Mouse (Mus musculus) liver, postnatal 0 days (tissue): ENCODE measurements around the gene Hspb9. TPM values are rescaled to one million over a fixed set of nuclear protein-coding genes. Genes with fewer than 3 reads are reported as not detected.

ENCODE experiments used
- ATAC-seq: fragments of 200-750 bp; cut with Nextera tagmentation; 2 replicates; pipeline ENCODE4 v1.8.0; 2017; ENCODE audit warnings: mild to moderate bottlenecking, moderate library complexity
- DNase-seq: peaks from one replicate; pipeline ENCODE4 v3.0.0-alpha.2; 2016
- H3K27ac ChIP-seq: fragments of 300-500 bp; sonication (generic); 2 replicates; pipeline ENCODE4 v1.5.1; 2014; ENCODE audit warnings: antibody characterized with exemption, moderate library complexity, mild to moderate bottlenecking, low read depth
- H3K27me3 ChIP-seq: fragments of 300-500 bp; sonication (generic); 2 replicates; pipeline ENCODE4 v1.6.1; 2014; ENCODE audit warnings: low read length, control low read depth, mixed read lengths; ENCODE audit not compliant: insufficient read depth
- H3K36me3 ChIP-seq: fragments of 300-500 bp; sonication (generic); replicated peaks from 2 replicates; pipeline ENCODE4 v1.6.1; 2014; ENCODE audit warnings: mild to moderate bottlenecking, control low read depth, low read length, moderate library complexity, mixed read lengths; ENCODE audit not compliant: insufficient read depth
- H3K4me1 ChIP-seq: fragments of 300-500 bp; sonication (generic); 2 replicates; pipeline ENCODE4 v1.6.1; 2014; ENCODE audit warnings: antibody characterized with exemption, mild to moderate bottlenecking, control low read depth; ENCODE audit not compliant: insufficient read depth
- H3K4me2 ChIP-seq: fragments of 300-500 bp; sonication (generic); 2 replicates; pipeline ENCODE4 v1.6.1; 2014; ENCODE audit warnings: low read depth, mild to moderate bottlenecking, low read length, moderate library complexity, mixed read lengths
- H3K4me3 ChIP-seq: fragments of 300-500 bp; sonication (generic); 2 replicates; pipeline ENCODE4 v1.5.1; 2014; ENCODE audit warnings: low read depth, low read length
- H3K9ac ChIP-seq: fragments of 300-500 bp; sonication (generic); replicated peaks from 2 replicates; pipeline ENCODE4 v1.6.1; 2014; ENCODE audit warnings: mild to moderate bottlenecking, moderate library complexity
- H3K9me3 ChIP-seq: fragments of 300-500 bp; sonication (generic); 2 replicates; pipeline ENCODE4 v1.6.1; 2016; ENCODE audit warnings: mild to moderate bottlenecking, control low read depth, low read length, mixed read lengths
- CTCF ChIP-seq: sonication (generic); IDR thresholded peaks from 2 replicates; pipeline ENCODE4 v1.5.1; 2016; ENCODE audit warnings: antibody characterized with exemption, low read depth
- EP300 ChIP-seq: IDR thresholded peaks from 2 replicates; pipeline ENCODE4 v1.6.1; 2016; ENCODE audit warnings: antibody characterized with exemption, low read depth, mild to moderate bottlenecking
- WGBS: fragments of 180-500 bp; shearing (Covaris S2); extraction: QIAGEN DNeasy Blood & Tissue Kit; methylation state at CpG from one replicate; pipeline ENCODE4 v1.1.7; 2014; ENCODE audit not compliant: insufficient replicate concordance; 5-methylcytosine and 5-hydroxymethylcytosine counted together
- polyA plus RNA-seq: library from polyadenylated mRNA; unstranded; fragments of >200 nt; fragmentation: Nextera tagmentation; extraction: Ambion mirVana; gene quantifications from 2 replicates; pipeline ENCODE4 v1.2.1, GENCODE M21; 2015

Gene Hspb9
- polyA plus RNA-seq, 1 experiment from 2014 or later = 0.35 TPM

DNA sequence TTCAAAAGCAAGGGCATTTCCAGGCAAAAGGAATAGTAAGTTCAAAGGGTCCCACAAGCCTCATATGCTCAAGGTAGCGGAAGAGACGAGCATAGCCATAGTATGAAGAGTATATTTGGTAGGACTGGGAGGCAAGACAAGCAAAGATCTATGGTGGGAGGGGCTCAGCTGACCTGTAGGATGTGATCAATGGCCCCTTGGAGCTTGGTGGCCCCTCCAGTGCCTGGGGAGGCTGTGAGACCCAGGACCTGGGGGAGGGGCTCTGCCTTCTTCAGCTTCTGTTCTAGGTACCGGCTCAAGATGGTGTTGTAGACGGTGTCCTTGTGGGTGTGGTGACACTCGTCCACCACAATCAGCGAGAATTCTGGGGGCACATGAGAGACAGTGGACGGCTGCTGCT is 10.7 kb upstream of the Hspb9 start:
- peak overlapping the region; percentile 55 for H3K4me3 ChIP-seq
- H3K9ac ChIP-seq = peak overlapping the region; percentile 71
- ATAC-seq = 0 out of 2 replicates have a peak, but pooled peaks have one; percentile 3

DNA sequence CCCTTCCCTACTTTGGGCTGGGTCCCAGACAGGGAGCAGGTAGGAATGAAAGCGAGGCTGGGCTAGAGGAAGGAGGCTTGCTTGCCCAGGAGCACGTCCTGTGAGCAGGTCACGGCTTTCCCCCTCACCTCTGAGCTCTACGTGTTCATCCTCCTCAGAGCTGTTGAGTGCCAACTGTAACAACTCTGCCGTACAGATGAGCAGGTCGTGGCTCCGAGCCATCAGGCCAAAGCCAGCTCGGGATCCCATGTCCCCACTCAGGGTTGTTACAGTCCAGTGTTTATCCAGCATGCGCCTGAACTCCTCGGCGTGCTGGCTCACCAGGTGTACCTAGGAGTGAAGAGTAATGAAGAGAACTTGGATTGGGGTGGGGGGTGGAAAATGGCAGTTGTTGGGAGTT is 10.3 kb upstream of the Hspb9 start:
- Histone ChIP-seq H3K36me3 (peaks cover 25% of the 10 kb centered on the region), H3K4me1 (peaks cover 30% of the 10 kb centered on the region), H3K9ac (peak overlapping the region; percentile 71), H3K4me3 (peak overlapping the region; percentile 55), H3K4me2 (peak overlapping the region; percentile 86), H3K9me3 (no peaks in the 10 kb centered on the region), H3K27ac (peak overlapping the region; percentile 71), H3K27me3 (no peaks in the 10 kb centered on the region)
- 61% methylated on average over 11 of the region's 11 CpGs for WGBS
- DNase-seq (no peak), ATAC-seq (no peak)
- TF ChIP-seq EP300 (no peak), CTCF (no peak)

More for the DNA sequence above, 10.7 kb upstream of the Hspb9 start:
- H3K9me3 ChIP-seq = no peaks in the 10 kb centered on the region
- TF ChIP-seq CTCF (no peak), EP300 (no peak)
- no peaks in the 10 kb centered on the region for H3K27me3 ChIP-seq
- H3K36me3 ChIP-seq = peaks cover 23% of the 10 kb centered on the region
- peak overlapping the region; percentile 71 for H3K27ac ChIP-seq
- 29% methylated on average over 7 of the region's 7 CpGs for WGBS
- H3K4me2 ChIP-seq = peak overlapping the region; percentile 86
- DNase-seq = no peak
- peaks cover 30% of the 10 kb centered on the region for H3K4me1 ChIP-seq

DNA sequence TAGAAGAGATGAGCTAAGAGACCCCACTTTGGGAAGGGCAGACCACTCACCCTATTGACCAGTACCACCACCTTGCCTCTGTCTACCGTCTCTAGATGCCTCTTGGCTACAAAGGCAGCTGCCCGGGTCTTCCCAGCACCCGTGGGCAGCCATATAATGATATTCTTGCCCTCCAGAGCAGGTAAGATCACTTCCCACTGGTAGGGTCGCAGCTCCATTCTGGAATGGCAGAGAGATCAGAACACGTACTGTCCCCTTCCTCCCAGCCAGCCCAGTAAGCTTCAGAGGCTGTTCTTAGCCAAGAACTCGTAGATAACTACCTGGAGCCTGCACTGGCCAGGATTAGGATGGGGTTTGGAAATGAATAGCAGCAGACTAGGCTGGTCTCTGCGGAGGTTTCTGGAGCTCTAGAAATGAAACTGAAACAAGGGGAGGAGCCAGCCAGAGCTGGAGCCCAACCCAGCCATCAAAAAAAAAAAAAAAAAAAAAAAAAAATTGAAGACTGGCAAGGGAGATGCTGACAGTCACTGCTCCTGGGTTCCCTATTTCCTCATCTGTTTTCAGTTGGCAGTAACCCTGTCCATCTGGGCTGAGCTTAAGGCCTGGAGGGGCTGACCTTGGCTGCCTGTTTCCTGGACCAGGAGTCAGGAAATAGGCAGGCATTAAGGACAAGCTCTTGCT is 9.7 kb upstream of the Hspb9 start, which contains the start of gene Dhx58:
Dhx58 (minus strand) TSS at position 421 of the 681 bp plus-strand sequence.
- H3K27me3 ChIP-seq = no peaks in the 10 kb centered on the region
- peak within 1 kb of the TSS; percentile 71 for H3K9ac ChIP-seq
- H3K27ac ChIP-seq = peak within 1 kb of the TSS; percentile 71
- no peak for DNase-seq
- TF ChIP-seq CTCF (no peak), EP300 (no peak)
- H3K9me3 ChIP-seq = no peaks in the 10 kb centered on the region
- 41% methylated on average over 7 of the region's 7 CpGs for WGBS
- peak within 1 kb of the TSS; percentile 86 for H3K4me2 ChIP-seq
- peaks cover 30% of the 10 kb centered on the region for H3K4me1 ChIP-seq
- ATAC-seq = peak; percentile 37
- peak within 1 kb of the TSS; percentile 55 for H3K4me3 ChIP-seq
- H3K36me3 ChIP-seq = peaks cover 31% of the 10 kb centered on the region

GRCm38 (mm10) chr11:100705095-100705747 is 8.4 kb upstream of the Hspb9 start:
- Histone ChIP-seq H3K4me2 (no peak overlapping the region), H3K36me3 (peaks cover 38% of the 10 kb centered on the region), H3K4me1 (peaks cover 30% of the 10 kb centered on the region), H3K4me3 (no peak overlapping the region), H3K27ac (no peak overlapping the region), H3K9me3 (no peaks in the 10 kb centered on the region), H3K27me3 (no peaks in the 10 kb centered on the region), H3K9ac (no peak overlapping the region)
- no peak for ATAC-seq
- no peak for TF ChIP-seq CTCF
- TF ChIP-seq EP300 = no peak
- WGBS = 90% methylated on average over 23 of the region's 23 CpGs
- no peak for DNase-seq

DNA sequence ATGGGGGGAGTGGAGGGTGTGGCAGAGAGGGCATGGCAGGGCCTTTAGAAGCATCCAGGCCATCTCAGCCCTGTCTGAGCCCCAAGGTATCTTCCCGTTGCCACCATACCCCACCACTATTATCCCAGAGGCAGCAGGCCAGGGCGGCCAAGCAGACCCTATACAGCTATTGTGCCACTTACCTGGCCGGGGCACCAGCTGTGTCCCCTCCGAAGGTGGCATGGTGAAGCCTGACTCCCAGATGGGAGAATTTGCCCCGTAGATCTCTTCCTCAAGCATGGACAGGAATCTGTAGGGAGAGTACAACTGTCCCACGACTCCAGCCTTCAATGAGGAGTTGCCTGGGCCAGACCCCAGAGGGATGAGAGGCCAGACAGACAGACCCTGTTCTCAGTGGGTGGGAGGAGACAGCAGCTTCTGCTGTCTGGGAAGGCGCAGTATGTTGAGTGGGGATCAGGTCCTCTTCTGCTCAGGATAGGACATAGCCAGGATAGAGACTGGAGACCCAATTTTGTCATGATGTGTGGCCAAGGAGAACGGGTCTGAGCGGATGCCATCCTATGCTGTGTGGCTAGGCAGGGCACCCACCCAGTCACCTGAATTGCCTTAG is 4.3 kb upstream of the Hspb9 start:
- no peak for DNase-seq
- Histone ChIP-seq H3K4me1 (peaks cover 29% of the 10 kb centered on the region), H3K27me3 (no peaks in the 10 kb centered on the region), H3K36me3 (peaks cover 38% of the 10 kb centered on the region), H3K9me3 (no peaks in the 10 kb centered on the region), H3K27ac (no peak overlapping the region), H3K9ac (no peak overlapping the region), H3K4me3 (no peak overlapping the region), H3K4me2 (no peak overlapping the region)
- 87% methylated on average over 9 of the region's 9 CpGs for WGBS
- no peak for ATAC-seq
- TF ChIP-seq EP300 (no peak), CTCF (no peak)

DNA sequence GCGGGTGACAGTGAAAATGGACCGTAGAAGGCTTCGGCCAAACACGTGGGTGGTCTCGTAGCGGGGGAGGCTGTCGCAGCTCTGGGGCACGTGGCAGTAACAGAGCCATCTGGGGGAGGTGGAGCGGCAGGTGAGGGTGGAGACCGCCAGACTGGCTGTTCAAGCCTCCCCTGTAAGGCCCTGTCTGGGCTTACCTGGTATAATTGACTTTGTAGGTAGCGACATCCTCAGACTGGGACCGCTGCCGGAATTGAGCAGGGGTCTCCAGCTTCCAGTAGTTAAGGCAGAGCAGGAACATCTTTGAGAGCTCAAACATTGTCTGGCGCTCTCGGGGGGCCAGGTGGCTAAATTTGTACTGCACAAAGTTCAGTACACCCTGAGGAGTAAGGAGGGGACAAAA is 3.1 kb upstream of the Hspb9 start:
- DNase-seq (no peak), ATAC-seq (no peak)
- H3K4me1 ChIP-seq = peaks cover 28% of the 10 kb centered on the region
- H3K9me3 ChIP-seq = no peaks in the 10 kb centered on the region
- no peaks in the 10 kb centered on the region for H3K27me3 ChIP-seq
- 89% methylated on average over 15 of the region's 15 CpGs for WGBS
- H3K9ac ChIP-seq = no peak overlapping the region
- H3K36me3 ChIP-seq = peaks cover 35% of the 10 kb centered on the region
- no peak overlapping the region for H3K4me2 ChIP-seq
- TF ChIP-seq CTCF (no peak), EP300 (no peak)
- H3K4me3 ChIP-seq = no peak overlapping the region
- no peak overlapping the region for H3K27ac ChIP-seq
